9 mouse cellular contexts compared by ENCODE assay signal in genomic region chr7:70366808-70367095, GRCm38 (mm10). TPM values are rescaled to one million over a fixed set of nuclear protein-coding genes. Genes with fewer than 3 reads are reported as not detected.
DNase-seq lines count a peak whose midpoint lies in the region; ATAC-seq and TF ChIP-seq lines count a peak whose summit lies in the region.
"Had no signal": no experiment of that assay in that cellular context is flagged by ENCODE, and none has a peak within 500 bp of the region (broad histone marks: within the 10 kb centered on the region; RNA-seq: fewer than 3 reads in every experiment).

No protein-coding gene starts in this region.

- peak overlapping the region; percentile 94 for H3K4me3 ChIP-seq in gastrocnemius, adult 2 months
- peak overlapping the region; percentile 72 for H3K4me3 ChIP-seq in lung, embryonic 16.5 days (ENCODE audit: low read length)
- H3K4me3 ChIP-seq in limb, embryonic 14.5 days (replicated peaks; ENCODE audit: low read length), result peak overlapping the region; percentile 49
- no peak overlapping the region; the same call in 1 of the 2 replicates for H3K4me3 ChIP-seq in olfactory bulb, adult 2 months (ENCODE audit: insufficient read depth, low read depth, low read length)

- no peak for DNase-seq in gastrocnemius, adult 2 months
- no peak for DNase-seq in gastrocnemius, postnatal 36 days
- DNase-seq in lung, postnatal 14 days, result no peak
- no peak for DNase-seq in limb, embryonic 14.5 days (ENCODE audit: low spot score)
- DNase-seq in adrenal gland, postnatal 4 days (ENCODE audit: low spot score in 2 of 2), result no peak
- DNase-seq in urinary bladder, postnatal 25 days (ENCODE audit: low spot score), result no peak

- no peaks in the 10 kb centered on the region for H3K9me3 ChIP-seq in lung, embryonic 16.5 days (ENCODE audit: control insufficient read depth, low read length)
- H3K9me3 ChIP-seq in limb, embryonic 14.5 days (ENCODE audit: control insufficient read depth, low read length), result no peaks in the 10 kb centered on the region

- TF ChIP-seq CTCF in gastrocnemius, adult 2 months (IDR thresholded peaks at IDR 0.05), result no peak
- no peak for TF ChIP-seq CTCF in olfactory bulb, adult 2 months (IDR thresholded peaks at IDR 0.05; ENCODE audit: insufficient read depth, low read depth, low read length)

- no peak for TF ChIP-seq POLR2A in limb, embryonic 14.5 days (IDR thresholded peaks at IDR 0.05; ENCODE audit: borderline replicate concordance, extremely low read depth, insufficient read depth, insufficient read length)
- TF ChIP-seq POLR2A in olfactory bulb, adult 2 months (IDR thresholded peaks at IDR 0.05; ENCODE audit: insufficient read depth, low read depth, low read length), result no peak

- peak overlapping the region; percentile 88 for H3K9ac ChIP-seq in lung, embryonic 16.5 days (ENCODE audit: low read length)
- H3K9ac ChIP-seq in limb, embryonic 14.5 days (ENCODE audit: low read depth, low read length, severe bottlenecking), result peak overlapping the region; percentile 67

- H3K4me1 ChIP-seq in lung, embryonic 16.5 days (replicated peaks; ENCODE audit: control insufficient read depth, insufficient read depth, low read length), result peaks cover 12% of the 10 kb centered on the region
- H3K4me1 ChIP-seq in limb, embryonic 14.5 days (ENCODE audit: control insufficient read depth, insufficient read depth, low read length), result peaks cover 22% of the 10 kb centered on the region
- peaks cover 6% of the 10 kb centered on the region for H3K4me1 ChIP-seq in olfactory bulb, adult 2 months (ENCODE audit: control insufficient read depth, insufficient read depth, low read length)

- WGBS in lung, embryonic 16.5 days, result 14% methylated on average over 1 of the region's 1 CpGs
- 0% methylated on average over 1 of the region's 1 CpGs for WGBS in limb, embryonic 14.5 days
- WGBS in olfactory bulb, adult 2 months, result 9% methylated on average over 1 of the region's 1 CpGs

- H3K4me2 ChIP-seq in lung, embryonic 16.5 days (ENCODE audit: low read depth, low read length), result peak overlapping the region; percentile 96
- peak overlapping the region; percentile 67 for H3K4me2 ChIP-seq in limb, embryonic 14.5 days (replicated peaks; ENCODE audit: low read depth, low read length, severe bottlenecking)

- H3K27ac ChIP-seq in gastrocnemius, adult 2 months, result peak overlapping the region; percentile 94
- H3K27ac ChIP-seq in lung, embryonic 16.5 days (ENCODE audit: low read length), result peak overlapping the region; percentile 98
- H3K27ac ChIP-seq in limb, embryonic 14.5 days (replicated peaks; ENCODE audit: low read depth, low read length), result 0 out of 2 replicates have a peak overlapping the region, but pooled peaks have one; percentile 86
- 0 out of 2 replicates have a peak overlapping the region, but pooled peaks have one; percentile 26 for H3K27ac ChIP-seq in olfactory bulb, adult 2 months (ENCODE audit: insufficient read depth, low read depth, low read length)

- ATAC-seq in lung, embryonic 16.5 days (ENCODE audit: low read depth), result no peak
- ATAC-seq in limb, embryonic 14.5 days (ENCODE audit: low FRiP score, low read depth), result no peak
- ATAC-seq: inflammation-experienced regulatory T-cells, adult 6 months had no signal

- no peaks in the 10 kb centered on the region for H3K27me3 ChIP-seq in lung, embryonic 16.5 days (ENCODE audit: control insufficient read depth, insufficient read depth, low read depth, low read length)
- H3K27me3 ChIP-seq in limb, embryonic 14.5 days (ENCODE audit: control insufficient read depth, insufficient read depth, low read length), result peaks cover 61% of the 10 kb centered on the region

- no peaks in the 10 kb centered on the region for H3K36me3 ChIP-seq in lung, embryonic 16.5 days (ENCODE audit: control insufficient read depth, insufficient read depth, low read length)
- no peaks in the 10 kb centered on the region for H3K36me3 ChIP-seq in limb, embryonic 14.5 days (ENCODE audit: control insufficient read depth, insufficient read depth, low read length)

- intact Hi-C loops in gastrocnemius, adult 2 months (cut with DNase I), result loop anchor here (10.0 kb wide), 1 partner anchor 1048 kb away; no protein-coding TSS in a partner anchor
- intact Hi-C loops in gastrocnemius, postnatal 36 days (cut with DNase I), result loop anchor here (10.0 kb wide), 1 partner anchor 1338 kb away; no protein-coding TSS in a partner anchor

RNA-seq across cellular contexts. Expression of gene Nr2f2, which starts 0.2 kb away (rescaled TPM):
- 10 to 100 TPM; 15.8 to 16.2 TPM for total RNA-seq in gastrocnemius, adult 2 months (2021)
- total RNA-seq in gastrocnemius, postnatal 36 days (2021), result 10 to 100 TPM; 12.7 to 19.4 TPM
- polyA plus RNA-seq in lung, embryonic 16.5 days (2015; fragmentation: Nextera tagmentation; extraction: Ambion mirVana), result 83.5 and 95.7 TPM in 2 replicates
- 80.2 and 134 TPM in 2 replicates for polyA plus RNA-seq in limb, embryonic 14.5 days (2012; rRNA removed)
- polyA plus RNA-seq in limb, embryonic 14.5 days (2014; fragmentation: Nextera tagmentation; extraction: Ambion mirVana), result 54.7 and 60.8 TPM in 2 replicates
- polyA plus RNA-seq in olfactory bulb, adult 2 months (2012; ENCODE audit: insufficient read depth, insufficient read length, low replicate concordance, missing spikeins), result not detected in 2 replicates
- total RNA-seq in adrenal gland, postnatal 4 days (2021), result 100 to 1,000 TPM; 143 to 160 TPM

Comparison
In these comparisons a context has a peak if more than half of its experiments do, and no peak if none do; other contexts are left out.
1. H3K27ac ChIP-seq: peak in every context shown above with its lines; median percentile 98 in lung, embryonic 16.5 days; 94 in gastrocnemius, adult 2 months; 86 in limb, embryonic 14.5 days; 26 in olfactory bulb, adult 2 months.
2. RNA of gene Nr2f2, which starts 0.2 kb away (total RNA-seq): 143 to 160 TPM in adrenal gland, postnatal 4 days; 12.7 to 19.4 TPM in gastrocnemius, postnatal 36 days and 15.8 to 16.2 TPM in gastrocnemius, adult 2 months; every median in the first group is over 4 times any median in the second.